Mouse (Mus musculus) heart, postnatal 0 days (tissue): ENCODE data around the gene H2afv.

ENCODE experiments used
- CTCF ChIP-seq: IDR thresholded peaks from 2 replicates; pipeline ENCODE4 v1.5.1; 2016; ENCODE audit warnings: antibody characterized with exemption, control low read depth, low read depth
- EP300 ChIP-seq: IDR thresholded peaks from 2 replicates; pipeline ENCODE4 v1.6.1; 2016; ENCODE audit warnings: antibody characterized with exemption, low read depth

DNA sequence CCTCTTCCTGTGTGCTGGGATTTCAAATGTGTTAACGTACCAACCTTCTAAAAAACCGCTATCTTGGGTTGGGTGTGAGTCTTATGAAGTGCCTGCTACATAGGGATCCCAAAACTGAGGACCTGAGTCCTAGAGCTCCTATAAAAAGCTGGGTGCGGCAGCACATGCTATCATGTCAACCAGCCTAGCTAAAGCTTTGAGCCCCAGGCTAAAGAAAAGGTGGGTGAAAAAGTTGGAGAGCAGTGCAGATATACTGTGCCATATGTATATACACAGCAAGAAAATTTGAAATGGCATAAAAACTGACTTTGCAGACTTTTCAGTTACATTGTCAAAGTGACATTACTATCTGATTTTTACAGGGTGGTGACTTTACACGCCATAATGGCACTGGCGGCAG is 25.5 kb downstream of the H2afv start:
- TF ChIP-seq CTCF (no peak), EP300 (no peak)
